Mouse (Mus musculus) embryonic fibroblast, embryonic 13.5 days (primary cell): ENCODE data around the gene Stard13.

Experiments
- CTCF ChIP-seq: IDR thresholded peaks from 2 replicates; pipeline ENCODE4 v1.5.1; 2011; ENCODE audit warnings: mild to moderate bottlenecking, control low read depth, low read length, moderate library complexity, borderline replicate concordance; ENCODE audit not compliant: insufficient read depth
- POLR2A ChIP-seq: IDR thresholded peaks from 2 replicates; pipeline ENCODE4 v1.6.1; 2011; ENCODE audit warnings: low read depth, mild to moderate bottlenecking, control low read depth, low read length, moderate library complexity

GRCm38 (mm10) chr5:151188659-151189058 is 45.0 kb downstream of the Stard13 start:
- TF ChIP-seq POLR2A (no peak), CTCF (no peak)
